Mouse (Mus musculus): ENCODE measurements around the gene Bsdc1. TPM values are rescaled to one million over a fixed set of nuclear protein-coding genes. Genes with fewer than 3 reads are reported as not detected.
"Not testable (repeated sequence)": the region's sequence is repeated elsewhere in the genome, so short reads cannot be mapped to it uniquely, and the experiment has no call there.

The Bsdc1 gene
- total RNA-seq (2015; ENCODE audit: low replicate concordance) = 720 and 842 TPM in 2 replicates
- 1,074 and 1,469 TPM in 2 replicates for total RNA-seq (2017; ENCODE audit: low replicate concordance)

DNA sequence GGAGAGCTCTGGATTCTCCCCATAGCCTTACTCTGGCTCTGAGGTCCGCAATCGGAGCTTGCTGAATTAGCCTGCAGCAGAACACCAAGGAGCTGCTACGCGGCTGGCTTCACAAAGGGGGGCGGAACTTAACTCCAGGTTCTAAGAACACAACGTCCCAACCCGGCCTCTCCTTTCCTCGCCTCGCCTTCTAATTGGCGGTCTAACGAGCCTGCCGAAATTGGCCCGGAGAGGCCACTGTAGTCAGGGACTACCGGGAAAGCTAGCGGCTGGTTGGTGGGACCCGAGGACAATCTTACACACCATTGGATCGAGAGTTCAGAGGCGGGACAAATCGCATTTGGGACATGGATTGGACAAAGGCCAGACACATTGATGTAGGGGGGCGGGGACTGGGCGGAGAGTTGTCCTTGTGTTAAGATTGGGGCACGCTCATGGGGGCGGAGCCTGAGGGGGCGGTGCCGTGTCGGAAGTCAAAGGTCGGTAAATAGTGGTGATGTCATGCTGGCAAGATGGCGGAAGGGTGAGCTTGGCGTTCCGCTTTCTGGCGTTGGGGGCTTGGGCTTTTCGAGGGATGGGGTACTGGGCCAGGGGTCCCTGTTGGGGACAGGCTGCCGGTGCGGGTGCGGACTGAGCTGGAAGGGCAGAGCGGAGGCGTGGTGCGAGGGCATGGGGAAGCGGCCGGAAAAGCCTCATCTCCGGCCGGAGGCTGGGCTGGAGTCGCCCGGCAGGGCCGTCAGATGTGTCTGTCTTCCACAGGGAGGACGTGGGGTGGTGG, at the start of gene Bsdc1:
Gene Bsdc1, plus strand, starts transcription at position 399 of the 778 bp plus-strand sequence.
- peak; percentile 69 for ATAC-seq (replicated peaks; ENCODE audit: low FRiP score, poor library complexity, severe bottlenecking)

DNA sequence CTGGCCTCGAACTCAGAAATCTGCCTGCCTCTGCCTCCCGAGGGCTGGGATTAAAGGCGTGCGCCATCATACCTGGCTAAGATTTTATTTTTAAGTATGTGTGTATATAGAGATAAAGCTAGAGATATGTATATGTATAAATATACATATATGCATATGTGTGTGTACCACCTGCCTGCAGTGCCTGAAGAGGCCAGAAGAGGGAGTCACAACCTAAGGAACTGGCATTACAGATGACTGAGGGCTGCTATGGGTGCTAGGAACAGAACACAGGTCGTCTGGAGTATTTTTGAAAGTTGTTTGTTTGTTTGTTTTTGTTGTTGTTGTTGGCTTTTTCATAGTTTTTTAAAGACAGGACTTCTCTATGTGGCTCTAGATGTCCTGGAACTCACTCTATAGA, 45.5 kb upstream of the Bsdc1 start:
- no peak for ATAC-seq (replicated peaks; ENCODE audit: low FRiP score, poor library complexity, severe bottlenecking)

- ATAC-seq (replicated peaks; ENCODE audit: low FRiP score, poor library complexity, severe bottlenecking) = no peak
Observed at GRCm38 (mm10) chr4:129416478-129416877, 44.9 kb upstream of the Bsdc1 start.

- no peak for ATAC-seq (replicated peaks; ENCODE audit: low FRiP score, poor library complexity, severe bottlenecking)
Observed at GRCm38 (mm10) chr4:129418321-129418720, 43.1 kb upstream of the Bsdc1 start.

DNA sequence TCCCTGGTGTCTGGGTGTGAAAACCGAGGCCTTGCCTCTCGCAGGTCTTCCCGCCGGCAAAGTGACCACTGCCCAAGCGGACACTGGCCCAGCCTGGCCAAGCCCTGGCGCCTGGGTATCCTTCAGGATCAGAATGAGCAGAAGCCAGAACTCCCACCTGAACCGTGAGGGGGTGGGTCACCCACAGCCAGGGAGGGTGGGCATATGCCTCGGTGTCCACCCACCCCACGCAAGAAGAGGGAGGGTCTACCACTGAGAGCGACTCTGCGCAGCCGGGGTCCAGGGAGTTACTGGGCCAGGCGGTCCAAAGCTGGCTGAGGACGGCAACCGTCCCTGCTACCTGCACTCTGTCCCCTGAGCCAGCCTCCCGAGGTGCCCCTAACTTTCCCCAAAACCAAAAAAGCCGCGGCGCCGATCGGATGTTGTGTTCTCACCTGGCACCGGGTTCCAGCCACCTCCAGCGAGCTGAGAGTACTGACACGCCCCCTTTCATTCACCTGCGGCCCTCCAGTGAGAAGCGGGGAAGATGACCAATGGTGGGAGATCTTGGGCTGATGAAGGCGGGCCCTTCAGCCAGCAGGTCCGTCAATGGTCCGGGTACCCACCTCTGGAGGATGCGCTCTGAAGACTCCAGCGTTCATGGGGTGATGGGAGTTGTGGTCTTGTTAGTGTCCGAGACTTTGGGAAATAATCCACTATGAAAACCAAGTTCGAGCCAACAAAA, 20.9 kb upstream of the Bsdc1 start, which contains the start of gene Zbtb8b:
Gene Zbtb8b, minus strand, starts transcription at position 514 of the 724 bp plus-strand sequence.
- peak; percentile 33; the same call in 1 of the 2 replicates for ATAC-seq (replicated peaks; ENCODE audit: low FRiP score, poor library complexity, severe bottlenecking)

GRCm38 (mm10) chr4:129441145-129441544, 20.2 kb upstream of the Bsdc1 start:
- no peak for ATAC-seq (replicated peaks; ENCODE audit: low FRiP score, poor library complexity, severe bottlenecking)

DNA sequence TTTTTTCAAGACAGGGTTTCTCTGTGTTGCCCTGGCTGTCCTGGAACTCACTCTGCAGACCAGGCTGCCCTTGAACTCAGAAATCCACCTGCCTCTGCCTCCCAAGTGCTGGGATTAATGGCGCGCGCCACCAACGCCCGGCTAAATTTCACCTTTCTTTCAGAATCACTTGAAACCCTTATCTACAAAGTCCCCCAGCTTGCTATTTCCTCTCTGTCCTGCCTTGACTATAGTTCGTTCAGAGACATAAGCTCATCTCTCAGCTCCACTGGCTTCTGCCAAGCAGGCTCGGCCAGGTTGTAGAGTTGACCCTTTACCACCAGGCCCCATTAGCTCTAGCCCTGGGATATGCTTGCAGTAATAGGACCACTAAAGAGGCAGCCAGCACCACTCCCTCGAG, 14.0 kb upstream of the Bsdc1 start:
- no peak for ATAC-seq (replicated peaks; ENCODE audit: low FRiP score, poor library complexity, severe bottlenecking)

- no peak for ATAC-seq (replicated peaks; ENCODE audit: low FRiP score, poor library complexity, severe bottlenecking)
Observed at GRCm38 (mm10) chr4:129447778-129448563, 13.4 kb upstream of the Bsdc1 start.

- ATAC-seq (replicated peaks; ENCODE audit: low FRiP score, poor library complexity, severe bottlenecking) = no peak
Observed at GRCm38 (mm10) chr4:129448713-129449112, 12.7 kb upstream of the Bsdc1 start.

- no peak for ATAC-seq (replicated peaks; ENCODE audit: low FRiP score, poor library complexity, severe bottlenecking)
Observed at GRCm38 (mm10) chr4:129450851-129451250, 10.5 kb upstream of the Bsdc1 start.

DNA sequence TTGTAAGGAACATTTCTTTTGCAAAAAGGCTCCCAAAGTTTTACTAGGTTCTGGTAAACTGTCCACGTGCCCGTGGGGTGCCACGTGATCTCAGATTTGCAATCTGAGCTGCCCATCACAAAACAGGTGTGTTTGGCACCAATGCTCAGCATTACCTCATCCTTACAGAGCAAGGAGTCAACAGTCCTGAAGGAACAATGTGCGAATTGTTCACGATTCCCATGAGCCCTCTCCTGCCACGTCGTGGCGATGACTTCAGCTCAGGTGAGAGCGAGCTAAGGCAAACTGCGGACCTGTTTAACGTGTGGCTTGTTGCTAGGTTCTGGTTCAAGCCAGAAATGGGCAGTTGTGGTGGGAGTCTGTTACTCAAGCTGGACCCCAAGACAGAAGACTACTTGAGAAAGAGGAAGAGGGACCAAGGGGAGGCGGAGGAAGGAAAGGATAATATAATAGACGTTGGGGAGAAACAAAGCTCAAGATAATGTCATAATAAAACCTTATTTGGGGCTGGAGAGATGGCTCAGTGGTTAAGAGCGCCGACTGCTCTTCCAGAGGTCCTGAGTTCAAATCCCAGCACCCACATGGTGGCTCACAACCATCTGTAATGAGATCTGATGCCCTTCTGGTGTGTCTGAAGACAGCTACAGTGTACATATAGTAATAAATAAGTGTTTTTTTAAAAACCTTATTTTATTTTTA, 9.8 kb upstream of the Bsdc1 start:
- no peak for ATAC-seq (replicated peaks; ENCODE audit: low FRiP score, poor library complexity, severe bottlenecking)

GRCm38 (mm10) chr4:129455265-129455664, 6.1 kb upstream of the Bsdc1 start:
- ATAC-seq (replicated peaks; ENCODE audit: low FRiP score, poor library complexity, severe bottlenecking) = peak; percentile 94

- no peak for ATAC-seq (replicated peaks; ENCODE audit: low FRiP score, poor library complexity, severe bottlenecking)
Observed at GRCm38 (mm10) chr4:129456126-129456525, 5.3 kb upstream of the Bsdc1 start.

- not testable (repeated sequence) for ATAC-seq (replicated peaks; ENCODE audit: low FRiP score, poor library complexity, severe bottlenecking)
Observed at GRCm38 (mm10) chr4:129457311-129457710, 4.1 kb upstream of the Bsdc1 start.

DNA sequence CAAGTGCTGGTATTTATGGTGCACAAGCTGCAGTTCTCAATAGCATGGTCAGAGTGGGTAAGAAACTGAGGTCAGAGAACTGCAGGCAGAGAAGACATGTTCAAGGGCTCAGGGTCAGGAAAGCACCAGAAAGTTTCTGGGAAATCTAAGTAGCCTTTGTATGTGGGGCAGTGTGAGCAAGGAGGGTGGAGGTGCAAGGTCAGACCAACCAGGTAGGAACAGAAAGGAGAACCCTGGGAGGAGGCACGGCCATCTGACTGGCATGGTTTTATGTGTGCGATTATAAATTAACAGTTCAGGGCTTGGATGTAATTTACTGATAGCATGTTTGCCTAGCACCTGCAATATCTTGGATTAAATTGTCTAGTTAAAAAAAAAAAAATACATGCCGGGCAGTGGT, 1.7 kb upstream of the Bsdc1 start:
- ATAC-seq (replicated peaks; ENCODE audit: low FRiP score, poor library complexity, severe bottlenecking) = no peak

DNA sequence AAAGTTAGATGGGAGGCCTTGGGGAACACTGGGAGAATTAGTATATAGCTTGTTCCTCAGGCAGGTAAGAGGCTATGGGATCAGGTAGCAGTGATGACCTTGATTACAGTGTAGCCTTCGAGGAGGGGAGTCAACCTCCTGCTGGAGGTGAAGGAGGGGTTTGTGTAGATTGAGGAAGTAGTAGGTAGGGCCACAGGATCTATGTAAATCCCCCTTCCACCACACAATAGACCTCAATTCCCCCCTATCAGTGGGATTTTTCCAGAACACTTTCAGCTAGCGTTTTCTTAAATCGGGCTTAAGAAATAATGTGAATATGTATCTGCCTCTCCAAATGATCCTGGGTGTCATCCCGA, 576 bp upstream of the Bsdc1 start:
- ATAC-seq (replicated peaks; ENCODE audit: low FRiP score, poor library complexity, severe bottlenecking) = no peak

DNA sequence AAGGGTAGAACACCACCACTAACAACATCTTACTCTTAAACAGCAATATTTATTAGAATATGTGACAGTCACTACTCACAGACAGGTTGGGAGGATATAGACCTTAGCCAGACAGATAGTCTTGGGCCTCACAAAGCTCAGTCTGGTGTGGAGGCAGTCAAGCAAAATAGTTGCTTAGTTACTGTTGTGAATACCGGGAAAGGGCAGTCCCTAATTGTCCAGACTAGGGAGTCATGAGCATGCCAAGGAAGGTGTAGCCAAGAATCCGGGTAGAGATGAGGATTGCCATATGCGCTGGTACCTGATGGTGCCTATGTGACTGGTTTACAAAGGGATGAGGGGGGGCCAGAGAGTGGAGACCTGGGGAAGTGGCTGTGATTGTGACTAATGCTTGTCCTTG, 737 bp downstream of the Bsdc1 start:
- ATAC-seq (replicated peaks; ENCODE audit: low FRiP score, poor library complexity, severe bottlenecking) = no peak

- ATAC-seq (replicated peaks; ENCODE audit: low FRiP score, poor library complexity, severe bottlenecking) = peak; percentile 56
Observed at GRCm38 (mm10) chr4:129463097-129464059, 2.0 kb downstream of the Bsdc1 start.

All from erythroblast, adult 5-6 weeks (primary cell).